Mouse (Mus musculus): ENCODE results near the gene Eps8l3.
"Not testable (repeated sequence)": the region's sequence is repeated elsewhere in the genome, so short reads cannot be mapped to it uniquely, and the experiment has no call there.

GRCm38 (mm10) chr3:107861483-107861882 is 15.5 kb upstream of the Eps8l3 start:
- not testable (repeated sequence) for TF ChIP-seq CTCF (conservative IDR thresholded peaks at IDR 0.05; ENCODE audit: low read length); NANOG (IDR thresholded peaks at IDR 0.05; ENCODE audit: borderline replicate concordance, low read length); POU5F1 (IDR thresholded peaks at IDR 0.05; ENCODE audit: borderline replicate concordance, low read length)

All from E14TG2a.4 (cell line).